Mouse (Mus musculus) kidney, adult 2 months (tissue): ENCODE results near the gene Cdh23. TPM values are rescaled to one million over a fixed set of nuclear protein-coding genes. Genes with fewer than 3 reads are reported as not detected.

Source experiments
- DNase-seq: peaks from one replicate; pipeline ENCODE4 v3.0.0; 2021
- H3K27ac ChIP-seq: fragments of 200-500 bp; 2 replicates; pipeline ENCODE4 v1.5.1; 2012; ENCODE audit warnings: low read depth, low read length, control low read depth, inconsistent platforms; ENCODE audit not compliant: insufficient read depth
- H3K27me3 ChIP-seq: fragments of 200-500 bp; replicated peaks from 2 replicates; pipeline ENCODE4 v1.6.1; 2012; ENCODE audit warnings: mild to moderate bottlenecking, moderate library complexity, low read length, inconsistent platforms; ENCODE audit not compliant: control insufficient read depth, insufficient read depth
- H3K36me3 ChIP-seq: fragments of 200-500 bp; 2 replicates; pipeline ENCODE4 v1.6.1; 2012; ENCODE audit warnings: mild to moderate bottlenecking, moderate library complexity, low read length, inconsistent platforms; ENCODE audit not compliant: control insufficient read depth, insufficient read depth
- H3K4me1 ChIP-seq: fragments of 200-500 bp; 2 replicates; pipeline ENCODE4 v1.6.1; 2011; ENCODE audit warnings: low read length; ENCODE audit not compliant: control insufficient read depth, insufficient read depth
- H3K4me3 ChIP-seq: fragments of 200-500 bp; 2 replicates; pipeline ENCODE4 v1.5.1; 2011; ENCODE audit warnings: mild to moderate bottlenecking, low read depth, low read length, control low read depth; ENCODE audit not compliant: insufficient read depth
- CTCF ChIP-seq: fragments of 200-500 bp; conservative IDR thresholded peaks from 2 replicates; pipeline ENCODE4 v1.5.1; 2011; ENCODE audit warnings: low read depth, mild to moderate bottlenecking, control low read depth, low read length, moderate library complexity, mixed read lengths; ENCODE audit not compliant: insufficient read depth, insufficient read length
- POLR2A ChIP-seq: fragments of 200-500 bp; IDR thresholded peaks from one replicate; pipeline ENCODE4 v1.6.1; 2011; ENCODE audit warnings: low read depth, low read length, control low read depth
- WGBS: fragments of 180-500 bp; shearing (Covaris S2); methylation state at CpG from one replicate; pipeline ENCODE4 v1.1.7; 2018; 5-methylcytosine and 5-hydroxymethylcytosine counted together
- polyA plus RNA-seq: library from polyadenylated mRNA; depleted of rRNA; stranded (reverse); fragments of >200 nt; gene quantifications from 2 replicates; pipeline ENCODE4 v1.2.3, GENCODE M21; 2012

The Cdh23 gene
- polyA plus RNA-seq, 1 experiment, result 0.17 TPM

- DNase-seq, result no peak
- no peaks in the 10 kb centered on the region for H3K36me3 ChIP-seq
- H3K27ac ChIP-seq, result no peak overlapping the region
- no peak overlapping the region for H3K4me3 ChIP-seq
- no peak for TF ChIP-seq POLR2A
- TF ChIP-seq CTCF, result peak; percentile 53
- no peaks in the 10 kb centered on the region for H3K27me3 ChIP-seq
- peaks cover 7% of the 10 kb centered on the region; the same call in 1 of the 2 replicates for H3K4me1 ChIP-seq
- WGBS, result 28% methylated on average over 4 of the region's 4 CpGs
Observed at GRCm38 (mm10) chr10:60419624-60420023, 276.7 kb downstream of the Cdh23 start.

GRCm38 (mm10) chr10:60418137-60418536 is 278.2 kb downstream of the Cdh23 start:
- Histone ChIP-seq H3K36me3 (no peaks in the 10 kb centered on the region), H3K4me1 (peaks cover 7% of the 10 kb centered on the region; the same call in 1 of the 2 replicates), H3K27ac (no peak overlapping the region), H3K27me3 (no peaks in the 10 kb centered on the region), H3K4me3 (no peak overlapping the region)
- 29% methylated on average over 3 of the region's 3 CpGs for WGBS
- DNase-seq, result peak; percentile 61
- no peak for TF ChIP-seq POLR2A
- peak; percentile 71 for TF ChIP-seq CTCF

- no peaks in the 10 kb centered on the region for H3K27me3 ChIP-seq
- no peaks in the 10 kb centered on the region for H3K36me3 ChIP-seq
- no peak overlapping the region for H3K27ac ChIP-seq
- TF ChIP-seq CTCF (no peak), POLR2A (no peak)
- WGBS, result 51% methylated on average over 2 of the region's 2 CpGs
- H3K4me1 ChIP-seq, result peaks cover 7% of the 10 kb centered on the region; the same call in 1 of the 2 replicates
- no peak overlapping the region for H3K4me3 ChIP-seq
- DNase-seq, result peak; percentile 69
Observed at GRCm38 (mm10) chr10:60417041-60417440, 279.2 kb downstream of the Cdh23 start.

GRCm38 (mm10) chr10:60413756-60414155 is 282.5 kb downstream of the Cdh23 start:
- Histone ChIP-seq H3K4me3 (no peak overlapping the region), H3K36me3 (no peaks in the 10 kb centered on the region), H3K27me3 (no peaks in the 10 kb centered on the region), H3K4me1 (peaks cover 7% of the 10 kb centered on the region; the same call in 1 of the 2 replicates), H3K27ac (no peak overlapping the region)
- DNase-seq, result no peak
- TF ChIP-seq CTCF (no peak), POLR2A (no peak)
- 76% methylated on average over 2 of the region's 2 CpGs for WGBS

GRCm38 (mm10) chr10:60411794-60412193 is 284.5 kb downstream of the Cdh23 start:
- H3K27ac ChIP-seq, result no peak overlapping the region
- peaks cover 3% of the 10 kb centered on the region; the same call in 1 of the 2 replicates for H3K4me1 ChIP-seq
- no peaks in the 10 kb centered on the region for H3K27me3 ChIP-seq
- WGBS, result 32% methylated on average over 5 of the region's 5 CpGs
- no peak overlapping the region for H3K4me3 ChIP-seq
- DNase-seq, result no peak
- H3K36me3 ChIP-seq, result no peaks in the 10 kb centered on the region
- TF ChIP-seq POLR2A (no peak), CTCF (peak; percentile 40)

- no peaks in the 10 kb centered on the region for H3K4me1 ChIP-seq
- H3K36me3 ChIP-seq, result no peaks in the 10 kb centered on the region
- no peak for TF ChIP-seq POLR2A
- TF ChIP-seq CTCF, result peak; percentile 94
- WGBS, result 3% methylated on average over 5 of the region's 5 CpGs
- H3K4me3 ChIP-seq, result no peak overlapping the region
- no peak overlapping the region for H3K27ac ChIP-seq
- no peaks in the 10 kb centered on the region for H3K27me3 ChIP-seq
- DNase-seq, result peak; percentile 58
Observed at GRCm38 (mm10) chr10:60407831-60408230, 288.5 kb downstream of the Cdh23 start.

- TF ChIP-seq POLR2A (no peak), CTCF (no peak)
- Histone ChIP-seq H3K27ac (no peak overlapping the region), H3K36me3 (no peaks in the 10 kb centered on the region), H3K4me1 (no peaks in the 10 kb centered on the region), H3K27me3 (no peaks in the 10 kb centered on the region), H3K4me3 (no peak overlapping the region)
- WGBS, result 70% methylated on average over 7 of the region's 7 CpGs
- DNase-seq, result no peak
Observed at GRCm38 (mm10) chr10:60405460-60406177, 290.7 kb downstream of the Cdh23 start.
